Mouse (Mus musculus) T-helper 1 cell (primary cell): ENCODE results near the gene Usp22.
"Not testable (repeated sequence)": the region's sequence is repeated elsewhere in the genome, so short reads cannot be mapped to it uniquely, and the experiment has no call there.

ENCODE experiments used
- in situ Hi-C: fragments of 300-600 bp; cut with MboI, MseI; formaldehyde crosslinking; loops from one replicate; pipeline ENCODE4 v1.15.1; 2025; ENCODE audit warnings: high pct_unique_total_duplicates

The Usp22 gene

DNA sequence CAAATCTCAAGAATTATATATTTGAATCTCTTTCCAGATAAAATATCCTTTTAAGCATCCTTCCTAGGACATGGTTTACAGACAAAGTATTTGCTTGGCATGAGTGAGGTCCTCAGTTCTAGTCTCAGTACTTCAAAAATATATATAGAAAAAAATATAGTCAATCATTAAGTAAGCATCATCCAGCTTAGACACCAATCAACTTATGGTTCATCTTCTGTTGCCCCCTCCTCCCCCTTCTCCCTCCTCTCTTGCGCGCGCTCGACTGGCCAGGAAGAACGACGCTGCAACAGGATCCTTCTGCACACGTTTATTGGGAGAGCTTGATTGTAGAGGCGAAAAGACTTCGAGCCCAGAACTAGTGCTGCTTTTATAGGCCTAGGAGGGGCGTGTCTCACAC lies 17.3 kb upstream of the Usp22 start:
- in situ Hi-C loops: not testable (repeated sequence)

DNA sequence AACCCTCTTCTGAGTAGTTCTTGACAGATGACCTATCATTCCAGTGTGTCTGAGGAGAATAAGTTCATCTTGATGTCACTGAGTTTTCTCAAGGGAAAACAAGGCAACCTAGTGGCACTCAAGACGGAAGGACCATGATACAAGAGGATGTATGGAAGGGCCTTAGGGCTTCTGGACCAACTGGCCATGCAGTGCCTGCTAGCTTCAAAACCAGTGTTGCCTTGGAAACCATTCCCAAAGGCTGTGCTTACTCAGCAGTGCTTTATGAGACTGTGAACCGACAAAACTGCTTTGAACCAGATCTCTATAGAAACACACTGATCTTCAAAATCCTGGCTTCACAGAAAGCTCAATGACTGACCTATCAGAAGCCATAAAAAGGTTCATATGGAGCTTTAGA lies 15.9 kb upstream of the Usp22 start:
- in situ Hi-C loops: no loop called here

DNA sequence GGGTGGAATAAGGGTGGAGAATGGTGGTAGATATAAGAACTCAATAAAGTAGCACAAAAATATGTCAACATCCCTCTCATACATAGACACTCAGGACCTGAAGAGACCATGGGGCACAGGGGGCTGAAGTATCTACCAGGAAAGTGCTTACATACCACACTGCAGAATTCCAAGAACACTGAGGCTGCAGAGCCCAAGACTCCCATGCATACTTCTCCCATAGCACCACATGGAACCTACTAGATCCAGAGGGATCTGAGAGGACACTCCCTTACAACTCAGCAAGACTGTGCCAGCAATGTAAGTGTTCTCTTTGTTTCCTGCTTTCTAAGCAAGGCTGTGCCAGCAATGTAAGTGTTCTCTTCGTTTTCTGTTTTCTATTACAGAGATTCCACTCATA lies 9.0 kb upstream of the Usp22 start:
- in situ Hi-C loops: no loop called here

DNA sequence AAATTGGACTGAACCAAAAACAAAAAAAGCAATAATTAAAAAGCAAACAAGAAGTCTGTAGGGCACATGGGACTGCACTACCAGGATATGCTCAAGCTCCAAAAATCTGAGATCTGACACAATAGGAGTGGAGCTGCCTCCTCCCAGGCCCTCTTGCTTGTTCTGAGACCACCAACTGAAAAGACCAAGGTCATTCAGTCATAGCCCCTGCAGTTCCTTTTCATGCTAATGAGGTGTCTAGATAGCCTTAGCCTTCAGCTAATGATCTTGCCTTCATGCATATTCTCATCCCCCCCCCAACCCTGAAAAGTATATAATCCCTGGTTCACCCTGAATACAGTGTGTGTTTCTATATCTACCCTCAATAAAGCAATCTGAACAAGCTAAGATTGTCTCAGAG lies 6.8 kb upstream of the Usp22 start:
- in situ Hi-C loops: no loop called here

DNA sequence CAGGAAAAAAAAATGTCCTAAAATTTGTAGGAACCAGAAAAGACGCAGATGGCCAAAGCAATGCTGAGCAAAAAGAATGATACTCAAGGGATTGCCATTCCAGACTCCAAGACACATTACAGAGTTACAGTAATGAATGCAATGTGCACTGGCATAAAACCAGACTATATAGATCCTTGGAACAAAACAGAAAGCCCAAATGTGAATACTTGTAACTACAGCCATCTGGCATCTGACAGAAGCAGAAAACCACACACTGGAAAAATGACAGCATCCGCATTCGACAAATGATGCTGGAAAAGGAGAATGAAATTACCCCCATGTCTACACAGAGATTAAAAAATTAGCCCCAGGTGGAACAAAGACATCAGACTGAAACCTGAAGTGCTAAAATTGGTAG lies 5.5 kb upstream of the Usp22 start:
- in situ Hi-C loops: no loop called here

DNA sequence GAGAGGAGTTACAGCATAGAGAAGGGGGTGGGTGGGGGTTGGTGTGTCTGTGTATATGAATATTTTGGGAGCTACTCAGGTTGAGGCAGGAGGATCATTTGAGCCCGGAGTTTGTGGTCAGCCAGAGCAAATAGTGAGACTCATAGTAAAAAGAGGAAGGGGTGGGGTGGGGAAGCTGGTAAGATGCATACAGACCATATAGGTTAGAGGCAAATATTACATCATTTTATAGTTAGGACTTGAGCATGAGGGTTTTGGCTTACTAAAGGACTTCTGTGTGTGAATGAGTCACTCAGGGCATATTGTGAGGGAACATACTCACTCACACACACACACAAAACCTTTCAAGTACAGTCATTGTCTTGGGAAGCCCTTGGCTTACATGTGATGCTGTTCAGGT lies 1.5 kb upstream of the Usp22 start:
- in situ Hi-C loops: no loop called here

DNA sequence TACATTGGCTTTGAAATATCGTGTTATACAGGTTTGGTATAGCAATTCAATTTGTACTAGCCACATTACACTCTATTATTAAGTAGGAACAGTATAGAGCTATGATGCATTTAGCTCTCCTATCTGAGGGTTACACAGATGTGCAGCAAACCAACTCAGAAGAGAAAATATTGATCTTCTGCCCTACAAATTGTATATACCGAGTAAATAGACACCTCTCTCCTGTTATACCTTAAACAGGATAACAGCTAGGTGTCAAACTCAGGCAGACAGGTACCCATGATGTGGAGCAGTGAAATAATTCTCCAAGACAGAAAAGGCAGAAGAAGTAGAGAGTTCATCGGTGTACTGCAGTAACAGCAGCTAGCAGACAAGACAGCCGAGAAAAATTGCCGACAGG lies 923 bp upstream of the Usp22 start:
- in situ Hi-C loops: no loop called here

DNA sequence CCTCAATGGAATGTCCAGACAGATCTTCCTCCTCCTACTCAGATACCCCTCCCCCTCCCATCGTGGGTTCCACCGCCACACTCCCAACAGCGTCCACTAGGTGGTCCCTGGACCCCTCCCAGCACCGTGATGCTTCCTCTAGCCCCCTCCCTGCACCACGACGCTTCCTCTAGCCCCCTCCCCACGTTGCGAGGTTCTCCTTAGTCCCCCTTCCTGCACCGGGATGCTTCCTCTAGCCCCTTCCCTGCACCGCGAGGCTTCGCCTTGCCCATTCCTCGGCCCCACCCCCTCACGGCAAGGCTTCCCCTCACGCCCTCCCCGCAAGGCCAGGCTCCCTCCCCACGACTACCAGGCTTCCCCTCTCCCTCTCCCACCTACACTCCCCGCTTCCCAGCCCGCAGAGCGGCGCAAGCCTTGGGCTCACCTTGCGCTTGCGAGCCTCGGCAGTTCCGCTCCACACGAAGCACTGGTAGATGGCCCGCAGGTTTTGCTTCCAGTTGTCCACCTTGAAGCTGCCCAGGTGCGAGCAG lies 499 bp downstream of the Usp22 start:
- in situ Hi-C loops: no loop called here

DNA sequence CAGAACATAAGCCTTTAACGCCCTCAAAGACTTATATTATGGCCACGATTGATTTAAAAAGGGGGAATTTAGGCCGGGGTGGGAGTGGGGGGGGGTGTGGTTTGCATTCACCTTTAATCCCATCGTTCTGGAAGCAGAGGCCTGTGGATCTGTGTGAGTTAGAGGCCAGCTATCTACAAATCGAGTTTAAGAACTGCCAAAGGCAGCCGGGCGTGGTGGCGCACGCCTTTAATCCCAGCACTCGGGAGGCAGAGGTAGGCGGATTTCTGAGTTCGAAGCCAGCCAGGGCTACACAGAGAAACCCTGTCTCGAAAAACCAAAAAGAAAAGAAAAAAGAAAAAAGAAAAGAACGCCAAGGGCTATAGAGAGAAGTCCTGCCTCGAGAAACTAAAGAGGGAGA lies 1.4 kb downstream of the Usp22 start:
- in situ Hi-C loops: not testable (repeated sequence)

DNA sequence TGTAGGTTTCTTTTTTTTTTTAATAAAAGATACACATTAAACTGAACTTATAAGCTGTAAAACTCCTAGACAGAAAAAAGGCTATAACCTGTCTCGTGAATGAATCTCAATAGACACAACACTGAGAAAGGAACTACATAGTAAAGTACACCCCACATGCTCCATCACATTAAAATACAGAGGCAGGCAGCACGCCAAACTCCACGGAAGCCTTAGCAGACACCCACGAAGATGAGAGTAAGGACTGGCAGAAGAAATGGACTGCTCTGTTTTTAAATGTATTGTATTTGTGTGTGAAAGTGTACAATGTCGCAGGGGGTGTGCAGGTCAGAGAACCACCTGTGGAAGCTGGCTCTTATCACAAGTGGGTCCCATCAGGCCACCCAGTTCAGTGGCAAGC lies 4.7 kb downstream of the Usp22 start:
- in situ Hi-C loops: no loop called here

DNA sequence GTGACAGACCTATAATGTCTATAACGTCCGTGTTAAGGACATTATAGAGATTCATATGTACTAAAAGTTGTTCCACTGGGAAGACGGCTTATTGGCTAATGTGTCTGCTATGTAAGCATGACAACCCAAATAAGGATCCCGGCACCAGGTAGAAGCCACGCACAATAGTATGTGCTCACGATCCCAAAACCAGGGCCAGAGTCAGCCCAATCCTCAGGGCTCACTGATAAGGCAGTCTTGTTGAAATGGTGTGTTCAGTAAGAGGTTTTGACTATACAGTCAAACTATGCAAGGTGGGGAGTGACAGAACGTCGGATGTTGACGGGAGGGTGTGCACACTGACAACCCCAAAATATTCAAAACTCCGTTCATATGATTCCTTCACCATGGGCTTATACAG lies 10.0 kb downstream of the Usp22 start:
- in situ Hi-C loops: loop anchor here (10.0 kb wide), 2 partner anchors 460 to 760 kb away; no protein-coding TSS in a partner anchor

DNA sequence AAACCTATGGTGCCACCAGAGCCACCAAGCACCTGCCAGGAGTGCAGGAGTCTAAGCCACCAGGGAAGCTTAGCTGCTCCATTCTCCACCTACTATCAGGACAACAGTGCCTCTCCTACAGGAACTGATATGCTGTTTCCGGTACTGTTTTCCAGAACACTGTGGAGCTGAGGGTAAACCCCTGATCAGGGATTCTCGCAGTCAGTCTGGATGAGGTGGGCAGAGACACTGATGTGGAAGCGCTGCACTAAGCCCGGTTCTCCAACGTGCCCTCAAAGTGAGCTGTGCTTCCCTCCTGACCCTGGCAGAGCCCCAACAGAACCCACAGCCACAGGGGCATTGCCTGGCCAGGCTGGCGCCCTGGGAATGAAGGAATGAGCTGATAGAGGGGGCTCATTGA lies 10.5 kb downstream of the Usp22 start:
- in situ Hi-C loops: loop anchor here (10.0 kb wide), 2 partner anchors 460 to 760 kb away; no protein-coding TSS in a partner anchor

DNA sequence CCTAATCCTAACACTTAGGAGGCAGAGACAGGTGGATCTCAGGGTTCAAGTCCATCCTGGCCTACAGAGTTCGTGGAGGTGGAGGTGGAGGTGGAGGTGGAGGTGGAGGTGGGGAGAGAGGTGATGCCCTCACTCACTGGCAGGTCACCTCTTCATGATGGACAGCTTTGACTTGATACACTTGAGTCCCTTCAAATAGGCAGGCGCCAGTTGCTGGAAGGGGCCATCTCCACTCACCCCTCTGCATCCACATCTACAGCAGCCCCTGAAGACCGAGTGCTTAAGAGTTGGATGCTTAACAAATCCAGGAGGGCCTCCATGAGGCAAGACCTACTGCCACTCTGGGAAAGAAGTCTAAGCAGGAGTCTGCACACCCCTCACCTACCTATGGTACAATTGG lies 11.5 kb downstream of the Usp22 start:
- in situ Hi-C loops: loop anchor here (10.0 kb wide), 2 partner anchors 459 to 761 kb away; no protein-coding TSS in a partner anchor

DNA sequence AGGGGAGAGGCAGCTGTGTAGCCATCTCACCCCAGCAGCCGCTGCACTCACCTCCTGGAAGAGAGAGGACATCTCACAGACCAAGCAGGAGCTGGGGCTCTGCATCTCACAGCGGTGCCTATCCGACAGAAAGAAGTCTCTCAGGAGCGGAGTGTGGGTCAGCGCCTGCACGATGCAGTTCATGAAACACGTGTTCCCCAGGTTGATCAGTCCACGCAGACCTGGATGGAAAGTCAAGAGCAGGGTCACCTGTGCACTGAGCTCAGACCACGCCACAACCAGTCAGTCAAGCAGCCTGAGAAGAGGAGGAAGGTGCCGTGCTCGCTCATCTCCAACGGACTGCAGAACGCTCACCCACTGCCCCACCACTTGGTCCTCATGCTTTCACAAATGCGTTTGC lies 12.1 kb downstream of the Usp22 start:
- in situ Hi-C loops: loop anchor here (10.0 kb wide), 2 partner anchors 458 to 762 kb away; no protein-coding TSS in a partner anchor

DNA sequence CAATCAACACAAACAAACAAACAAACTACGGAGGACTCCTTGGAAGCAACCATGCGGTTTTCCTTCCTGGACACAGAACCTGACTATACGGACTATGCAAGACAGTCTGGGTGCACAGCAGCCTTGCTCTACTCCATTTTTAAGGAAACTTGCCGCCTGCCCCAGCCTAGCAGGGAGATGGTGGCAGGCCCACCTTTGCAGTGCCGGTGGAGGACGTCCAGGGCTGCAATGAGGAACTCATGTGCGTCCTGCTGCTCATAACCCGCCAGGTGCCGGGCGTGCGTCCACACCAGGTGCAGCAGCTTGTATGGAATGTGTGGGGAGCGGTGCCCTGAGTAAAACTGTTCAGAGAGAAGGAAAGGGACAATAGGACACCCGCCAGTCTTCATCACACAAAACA lies 13.7 kb downstream of the Usp22 start:
- in situ Hi-C loops: loop anchor here (10.0 kb wide), 2 partner anchors 456 to 764 kb away; no protein-coding TSS in a partner anchor

DNA sequence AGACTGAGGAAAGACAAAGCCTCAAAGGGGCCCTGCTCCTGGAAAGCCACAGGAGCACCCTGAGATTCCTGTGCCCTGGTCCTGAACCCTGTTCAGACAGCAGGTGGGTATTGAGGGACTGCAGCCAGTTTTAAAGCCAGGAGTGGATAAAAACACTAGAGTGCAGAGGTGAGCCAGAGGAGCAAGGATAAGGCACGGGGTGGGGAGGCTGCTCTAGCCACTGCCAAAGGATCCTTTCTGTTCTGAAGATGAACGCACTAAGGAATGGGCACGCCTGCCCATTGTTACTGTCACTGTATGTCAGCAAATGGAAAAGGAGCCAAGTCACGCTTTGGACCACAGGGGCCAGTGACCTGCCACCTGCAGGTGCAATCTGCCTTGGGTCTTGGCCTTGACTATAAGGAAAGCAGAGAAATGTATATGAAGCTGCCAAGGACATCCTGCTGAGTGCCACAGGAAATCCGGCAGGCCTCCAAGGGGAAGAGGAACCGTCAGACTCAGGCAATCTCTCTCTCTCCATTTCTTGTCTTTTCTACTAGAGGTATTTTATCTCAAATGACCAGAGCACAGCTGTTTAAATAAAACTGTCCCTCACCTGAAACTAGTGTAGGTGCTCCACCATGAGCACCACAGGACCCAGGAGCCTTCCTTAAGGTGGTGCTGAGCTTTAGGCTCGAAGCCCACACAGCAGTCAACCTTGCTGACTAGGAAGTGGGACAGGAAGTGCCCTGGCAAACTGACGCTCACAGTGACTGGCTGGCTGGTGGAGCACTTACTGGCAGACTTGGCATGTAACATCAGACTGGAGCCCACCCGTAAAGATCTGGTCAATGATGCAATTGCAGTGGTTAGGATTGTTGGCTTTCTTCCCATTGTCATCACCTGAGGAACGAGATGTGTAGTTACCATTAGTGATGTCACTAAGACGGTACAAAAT lies 14.8 kb downstream of the Usp22 start:
- in situ Hi-C loops: loop anchor here (10.0 kb wide), 2 partner anchors 455 to 765 kb away; no protein-coding TSS in a partner anchor

DNA sequence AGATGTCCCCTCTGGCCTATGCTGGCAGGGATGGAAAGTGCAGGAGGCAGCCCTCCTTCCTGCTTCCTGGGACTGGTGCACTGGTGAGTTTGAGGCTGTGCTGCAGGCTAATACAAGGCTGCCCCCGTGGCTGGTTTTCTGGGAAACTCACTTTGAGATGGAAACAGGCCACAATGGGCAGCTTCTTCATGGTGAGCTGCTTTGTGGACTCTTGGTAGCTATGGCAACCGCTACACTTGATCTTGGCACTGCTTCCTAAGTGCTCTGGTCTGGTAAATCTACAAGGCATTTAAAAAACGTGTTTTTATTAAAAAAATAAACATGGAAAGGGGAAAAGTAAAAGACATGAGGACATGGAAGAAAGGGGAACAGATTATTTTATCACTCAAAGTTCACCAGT lies 16.7 kb downstream of the Usp22 start:
- in situ Hi-C loops: no loop called here

DNA sequence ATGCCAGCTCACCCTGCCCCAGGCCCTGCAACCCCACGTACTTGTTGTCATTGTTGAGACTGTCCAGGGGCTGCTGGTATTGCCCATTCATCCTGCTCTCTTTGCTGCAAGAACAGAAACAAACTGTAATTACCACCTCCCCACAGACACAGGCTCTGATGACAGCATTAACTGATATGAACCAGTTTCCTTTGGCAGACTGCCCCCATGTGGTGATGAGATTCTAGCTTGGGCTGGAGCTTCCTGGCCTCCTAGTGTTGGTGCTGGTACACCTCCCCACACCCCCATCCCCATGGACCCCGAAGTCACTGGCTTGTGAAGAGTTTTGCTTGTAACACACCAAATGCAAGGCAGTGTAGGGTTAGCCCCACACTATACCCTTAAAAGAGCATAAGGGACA lies 19.1 kb downstream of the Usp22 start:
- in situ Hi-C loops: no loop called here

DNA sequence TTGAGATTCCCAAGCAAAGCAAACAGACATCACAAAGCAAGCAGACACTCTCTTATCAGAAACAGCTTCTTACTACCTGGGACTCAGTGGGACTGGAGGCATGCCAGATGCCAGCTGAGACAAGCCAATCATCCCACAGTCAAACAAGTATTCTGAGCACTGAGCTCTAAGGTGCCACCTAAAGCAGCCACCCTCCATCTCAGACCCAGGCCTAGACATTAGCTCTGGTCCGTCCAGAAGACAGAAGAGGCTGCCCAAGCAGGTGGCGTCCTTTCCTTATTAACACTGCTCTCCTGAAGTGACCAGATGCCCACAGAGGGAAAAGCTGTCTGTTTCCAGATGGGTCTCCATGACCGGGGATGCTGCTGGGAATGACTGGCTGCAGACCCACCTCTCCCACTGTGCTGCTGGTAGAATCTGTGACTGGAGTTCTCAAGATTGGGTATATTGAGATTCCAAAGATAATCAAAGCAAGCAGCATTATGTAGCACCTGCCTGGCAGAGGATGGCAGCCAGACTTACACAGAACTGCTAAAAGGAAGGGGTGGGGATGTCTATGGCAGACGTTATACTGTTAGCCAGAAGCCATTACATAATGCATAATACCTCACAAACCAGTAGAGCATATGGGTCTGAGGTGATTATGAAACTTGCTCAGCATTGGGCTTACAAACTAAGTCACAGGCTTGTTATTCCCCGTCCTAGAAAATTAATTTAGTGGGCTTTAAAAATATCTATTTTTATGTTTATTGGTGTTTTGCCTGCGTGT lies 24.4 kb downstream of the Usp22 start:
- in situ Hi-C loops: loop anchor here (5.0 kb wide), 1 partner anchor 43 kb away; no protein-coding TSS in a partner anchor

DNA sequence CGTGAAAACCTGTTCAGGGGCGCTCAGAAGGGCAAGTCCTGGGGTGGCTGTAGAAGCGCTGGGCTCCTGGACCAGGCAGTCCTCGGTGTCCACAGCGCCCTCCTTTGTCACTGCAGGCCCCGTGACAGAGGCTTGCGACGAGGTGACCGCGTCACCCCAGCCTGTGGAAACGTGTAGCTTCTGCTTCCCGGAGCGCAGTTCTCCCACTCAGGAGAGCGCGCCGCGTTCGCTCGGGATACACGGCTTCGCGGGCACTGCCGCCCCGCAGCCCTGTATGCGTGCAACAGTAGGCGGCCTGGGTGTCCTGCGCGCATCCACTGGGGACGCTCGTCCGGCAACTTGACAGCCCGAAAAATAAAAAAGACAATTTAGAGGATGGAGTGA lies 27.6 kb downstream of the Usp22 start:
- in situ Hi-C loops: no loop called here

DNA sequence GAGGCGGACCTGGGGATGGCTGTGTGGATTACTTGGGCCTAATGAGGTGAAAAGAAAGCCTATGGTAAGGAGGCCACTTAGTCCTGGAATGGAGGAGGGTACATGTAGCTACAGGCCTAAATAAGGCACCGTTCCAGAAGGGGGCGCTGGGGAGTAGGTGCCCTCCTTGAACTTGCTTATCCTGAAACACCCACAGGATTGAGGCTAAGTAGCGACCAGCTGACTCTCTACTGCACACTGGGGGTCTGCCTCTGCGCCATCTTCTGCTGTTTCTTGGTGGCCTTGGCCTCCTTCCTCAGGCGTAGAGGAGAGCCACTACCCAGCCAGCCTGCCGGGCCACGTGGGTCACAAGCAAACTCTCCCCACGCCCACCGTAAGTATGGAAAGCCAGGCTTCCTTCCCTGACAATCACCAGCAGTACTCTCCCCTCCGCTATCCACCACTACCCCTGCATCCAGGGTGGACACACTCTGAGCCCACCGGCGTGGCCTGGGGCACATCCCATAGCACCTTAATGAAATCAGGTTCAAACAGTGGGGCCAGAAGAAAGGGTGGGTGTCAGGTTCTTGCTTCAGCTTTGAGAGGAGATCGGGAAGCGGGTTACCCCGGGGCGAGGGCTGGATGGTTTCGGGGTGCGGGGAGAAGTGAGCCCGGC lies 28.1 kb downstream of the Usp22 start:
- in situ Hi-C loops: no loop called here

DNA sequence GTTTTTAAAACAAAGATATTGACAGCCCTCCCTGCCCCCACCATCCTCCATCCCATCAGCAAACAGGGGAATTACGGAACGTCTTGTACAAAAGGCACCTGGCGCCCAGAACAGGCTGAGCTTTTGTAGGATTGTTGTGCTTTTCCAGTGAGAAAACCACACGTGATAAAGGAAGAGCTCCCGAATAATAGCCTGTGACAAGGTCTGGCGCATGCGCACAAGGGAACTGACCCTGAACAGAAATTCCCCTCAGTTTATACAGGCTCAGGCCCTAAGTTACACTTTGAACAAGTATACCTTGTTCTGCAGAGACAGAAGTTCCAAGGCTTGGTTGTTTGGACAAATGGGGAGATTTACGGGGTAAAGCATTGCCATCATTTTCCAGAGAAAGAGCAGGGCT lies 29.3 kb downstream of the Usp22 start:
- in situ Hi-C loops: no loop called here
